Mouse (Mus musculus) midbrain, postnatal 0 days (tissue): Measurements from ENCODE around the gene Ppil2. TPM values are rescaled to one million over a fixed set of nuclear protein-coding genes. Genes with fewer than 3 reads are reported as not detected.
A peak's percentile ranks its signal among the peaks of the same experiment; 100 is the strongest.

Experiments
- ATAC-seq: fragments of 200-750 bp; cut with Nextera tagmentation; 2 replicates; pipeline ENCODE4 v1.8.0; 2017; ENCODE audit warnings: moderate number of reproducible peaks, mild to moderate bottlenecking, moderate TSS enrichment, moderate library complexity; ENCODE audit not compliant: low FRiP score
- DNase-seq: peaks from one replicate; pipeline ENCODE4 v3.0.0-alpha.2; 2015; ENCODE audit warnings: low spot score
- H3K27ac ChIP-seq: fragments of 300-500 bp; sonication (generic); 2 replicates; pipeline ENCODE4 v1.5.1; 2014; ENCODE audit warnings: low read depth, mild to moderate bottlenecking, low read length, mixed read lengths
- H3K27me3 ChIP-seq: fragments of 300-500 bp; sonication (generic); 2 replicates; pipeline ENCODE4 v1.6.1; 2014; ENCODE audit warnings: low read length, control low read depth, mixed read lengths; ENCODE audit not compliant: insufficient read depth
- H3K36me3 ChIP-seq: fragments of 300-500 bp; sonication (generic); 2 replicates; pipeline ENCODE4 v1.6.1; 2014; ENCODE audit warnings: low read length, control low read depth, mixed read lengths; ENCODE audit not compliant: insufficient read depth
- H3K4me1 ChIP-seq: fragments of 300-500 bp; sonication (generic); 2 replicates; pipeline ENCODE4 v1.6.1; 2014; ENCODE audit warnings: mild to moderate bottlenecking, control low read depth, antibody characterized with exemption, low read length, mixed read lengths; ENCODE audit not compliant: insufficient read depth
- H3K4me2 ChIP-seq: fragments of 300-500 bp; sonication (generic); 2 replicates; pipeline ENCODE4 v1.6.1; 2014; ENCODE audit warnings: low read depth, mild to moderate bottlenecking, low read length, mixed read lengths; ENCODE audit not compliant: poor library complexity, severe bottlenecking
- H3K4me3 ChIP-seq: fragments of 300-500 bp; sonication (generic); 2 replicates; pipeline ENCODE4 v1.5.1; 2014; ENCODE audit warnings: low read depth, mild to moderate bottlenecking, low read length, moderate library complexity
- H3K9ac ChIP-seq: fragments of 300-500 bp; sonication (generic); replicated peaks from 2 replicates; pipeline ENCODE4 v1.6.1; 2014; ENCODE audit warnings: mild to moderate bottlenecking, low read length, moderate library complexity, mixed read lengths; ENCODE audit not compliant: poor library complexity, severe bottlenecking
- H3K9me3 ChIP-seq: fragments of 300-500 bp; sonication (generic); 2 replicates; pipeline ENCODE4 v1.6.1; 2016; ENCODE audit warnings: low read length, control low read depth
- CTCF ChIP-seq: IDR thresholded peaks from 2 replicates; pipeline ENCODE4 v1.5.1; 2016; ENCODE audit warnings: antibody characterized with exemption, mild to moderate bottlenecking
- WGBS: fragments of 180-500 bp; shearing (Covaris S2); extraction: QIAGEN DNeasy Blood & Tissue Kit; methylation state at CpG from one replicate; pipeline ENCODE4 v1.1.7; 2014; 5-methylcytosine and 5-hydroxymethylcytosine counted together
- polyA plus RNA-seq: library from polyadenylated mRNA; unstranded; fragments of >200 nt; fragmentation: Nextera tagmentation; extraction: Ambion mirVana; gene quantifications from 2 replicates; pipeline ENCODE4 v1.2.1, GENCODE M21; 2015
- total RNA-seq: library from RNA; depleted of rRNA; stranded (reverse); fragments of >200 nt; gene quantifications from 2 replicates; pipeline ENCODE4 v1.2.3, GENCODE M21; 2014

Gene Ppil2
- total and polyA plus RNA-seq, 2 experiments from 2014 or later, result 88.2 to 100 TPM

- 92% methylated on average over 7 of the region's 7 CpGs for WGBS
- DNase-seq, result no peak
These were observed 38.1 kb downstream of the Ppil2 start for GRCm38 (mm10) chr16:17073000-17073399.

GRCm38 (mm10) chr16:17070716-17071115 lies 40.3 kb downstream of the Ppil2 start:
- H3K9me3 ChIP-seq, result no peaks in the 10 kb centered on the region
- H3K4me3 ChIP-seq, result peak overlapping the region; percentile 89
- H3K27ac ChIP-seq, result no peak overlapping the region
- H3K27me3 ChIP-seq, result no peaks in the 10 kb centered on the region
- H3K36me3 ChIP-seq, result peaks cover 11% of the 10 kb centered on the region; the same call in 1 of the 2 replicates
- ATAC-seq (no peak), DNase-seq (no peak)
- peak overlapping the region; percentile 85; the same call in 1 of the 2 replicates for H3K9ac ChIP-seq
- TF ChIP-seq CTCF, result no peak
- no peaks in the 10 kb centered on the region for H3K4me1 ChIP-seq
- H3K4me2 ChIP-seq, result peak overlapping the region; percentile 77
- WGBS, result 30% methylated on average over 6 of the region's 6 CpGs

More at GRCm38 (mm10) chr16:17073000-17073399, 38.1 kb downstream of the Ppil2 start:
- no peak overlapping the region for H3K4me2 ChIP-seq
- TF ChIP-seq CTCF, result no peak
- H3K9me3 ChIP-seq, result no peaks in the 10 kb centered on the region
- ATAC-seq, result no peak
- H3K9ac ChIP-seq, result no peak overlapping the region
- no peaks in the 10 kb centered on the region for H3K4me1 ChIP-seq
- peaks cover 12% of the 10 kb centered on the region; the same call in 1 of the 2 replicates for H3K36me3 ChIP-seq
- no peak overlapping the region for H3K4me3 ChIP-seq
- no peak overlapping the region for H3K27ac ChIP-seq
- H3K27me3 ChIP-seq, result no peaks in the 10 kb centered on the region

GRCm38 (mm10) chr16:17069511-17070443 lies 41.3 kb downstream of the Ppil2 start, which contains the start of gene Ypel1:
Ypel1 (plus strand) TSS chr16:17069696.
- peak within 1 kb of the TSS; percentile 88 for H3K27ac ChIP-seq
- WGBS, result under 1% methylated on average over 64 of the region's 76 CpGs

GRCm38 (mm10) chr16:17067552-17067951 lies 43.5 kb downstream of the Ppil2 start:
- Histone ChIP-seq H3K27me3 (no peaks in the 10 kb centered on the region), H3K4me3 (no peak overlapping the region), H3K4me2 (no peak overlapping the region), H3K9me3 (no peaks in the 10 kb centered on the region), H3K9ac (no peak overlapping the region), H3K27ac (no peak overlapping the region), H3K36me3 (no peaks in the 10 kb centered on the region), H3K4me1 (no peaks in the 10 kb centered on the region)
- WGBS, result 93% methylated on average over 2 of the region's 2 CpGs
- ATAC-seq (no peak), DNase-seq (no peak)
- no peak for TF ChIP-seq CTCF

More at GRCm38 (mm10) chr16:17069511-17070443, 41.3 kb downstream of the Ppil2 start, which contains the start of gene Ypel1:
- Histone ChIP-seq H3K36me3 (peaks cover 2% of the 10 kb centered on the region; the same call in 1 of the 2 replicates), H3K4me3 (peak within 1 kb of the TSS; percentile 89), H3K4me1 (no peaks in the 10 kb centered on the region), H3K9me3 (no peaks in the 10 kb centered on the region), H3K4me2 (peak within 1 kb of the TSS; percentile 77), H3K27me3 (no peaks in the 10 kb centered on the region), H3K9ac (peak within 1 kb of the TSS; percentile 85)
- DNase-seq, result peak; percentile 88
- TF ChIP-seq CTCF, result peak; percentile 73
- ATAC-seq, result peak; percentile 92

GRCm38 (mm10) chr16:17062338-17062737 lies 48.7 kb downstream of the Ppil2 start:
- DNase-seq, result no peak
- no peak overlapping the region for H3K4me3 ChIP-seq
- no peak overlapping the region for H3K27ac ChIP-seq
- no peak for TF ChIP-seq CTCF
- H3K9me3 ChIP-seq, result no peaks in the 10 kb centered on the region
- H3K9ac ChIP-seq, result no peak overlapping the region
- no peak for ATAC-seq
- no peaks in the 10 kb centered on the region for H3K36me3 ChIP-seq
- H3K27me3 ChIP-seq, result no peaks in the 10 kb centered on the region
- no peak overlapping the region for H3K4me2 ChIP-seq
- WGBS, result 81% methylated on average over 1 of the region's 1 CpGs
- H3K4me1 ChIP-seq, result no peaks in the 10 kb centered on the region

GRCm38 (mm10) chr16:17055584-17055983 lies 55.5 kb downstream of the Ppil2 start:
- no peaks in the 10 kb centered on the region for H3K27me3 ChIP-seq
- H3K27ac ChIP-seq, result no peak overlapping the region
- DNase-seq, result peak; percentile 63
- no peak overlapping the region for H3K4me3 ChIP-seq
- H3K4me2 ChIP-seq, result no peak overlapping the region
- no peak for TF ChIP-seq CTCF
- no peaks in the 10 kb centered on the region for H3K4me1 ChIP-seq
- 0 out of 2 replicates have a peak, but pooled peaks have one; percentile 50 for ATAC-seq
- no peak overlapping the region for H3K9ac ChIP-seq
- no peaks in the 10 kb centered on the region for H3K36me3 ChIP-seq
- H3K9me3 ChIP-seq, result no peaks in the 10 kb centered on the region
- 21% methylated on average over 3 of the region's 3 CpGs for WGBS
